Mouse (Mus musculus): ENCODE measurements around the gene 2700081O15Rik. TPM values are rescaled to one million over a fixed set of nuclear protein-coding genes. Genes with fewer than 3 reads are reported as not detected.
"Not testable (repeated sequence)": the region's sequence is repeated elsewhere in the genome, so short reads cannot be mapped to it uniquely, and the experiment has no call there.

Gene 2700081O15Rik
- polyA plus RNA-seq, 1 experiment from 2014 or later, result 11.0 TPM

DNA sequence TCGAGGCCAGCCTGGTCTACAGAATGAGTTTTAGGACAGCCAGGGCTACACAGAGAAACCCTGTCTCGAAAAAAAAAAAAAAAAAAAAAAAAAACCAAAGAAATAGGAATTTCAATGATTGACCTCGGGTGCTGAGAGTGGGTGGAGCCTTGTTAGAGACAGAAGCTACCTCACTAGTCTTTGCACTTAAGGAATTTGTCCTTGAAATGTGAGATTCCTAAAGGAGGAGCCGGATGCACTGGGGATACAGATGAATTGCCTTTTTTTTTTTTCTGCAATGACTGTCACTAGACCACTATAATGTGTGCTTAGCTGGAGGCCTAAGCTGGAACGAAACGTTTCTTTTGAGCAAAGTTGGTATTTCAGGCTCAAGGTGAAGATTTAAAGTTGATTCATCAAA lies 28.9 kb upstream of the 2700081O15Rik start:
- 87% methylated on average over 6 of the region's 6 CpGs for WGBS
- peaks cover 8% of the 10 kb centered on the region for H3K4me1 ChIP-seq (ENCODE audit: control insufficient read depth, insufficient read depth, low read length)
- H3K4me2 ChIP-seq (ENCODE audit: low read length), result no peak overlapping the region

DNA sequence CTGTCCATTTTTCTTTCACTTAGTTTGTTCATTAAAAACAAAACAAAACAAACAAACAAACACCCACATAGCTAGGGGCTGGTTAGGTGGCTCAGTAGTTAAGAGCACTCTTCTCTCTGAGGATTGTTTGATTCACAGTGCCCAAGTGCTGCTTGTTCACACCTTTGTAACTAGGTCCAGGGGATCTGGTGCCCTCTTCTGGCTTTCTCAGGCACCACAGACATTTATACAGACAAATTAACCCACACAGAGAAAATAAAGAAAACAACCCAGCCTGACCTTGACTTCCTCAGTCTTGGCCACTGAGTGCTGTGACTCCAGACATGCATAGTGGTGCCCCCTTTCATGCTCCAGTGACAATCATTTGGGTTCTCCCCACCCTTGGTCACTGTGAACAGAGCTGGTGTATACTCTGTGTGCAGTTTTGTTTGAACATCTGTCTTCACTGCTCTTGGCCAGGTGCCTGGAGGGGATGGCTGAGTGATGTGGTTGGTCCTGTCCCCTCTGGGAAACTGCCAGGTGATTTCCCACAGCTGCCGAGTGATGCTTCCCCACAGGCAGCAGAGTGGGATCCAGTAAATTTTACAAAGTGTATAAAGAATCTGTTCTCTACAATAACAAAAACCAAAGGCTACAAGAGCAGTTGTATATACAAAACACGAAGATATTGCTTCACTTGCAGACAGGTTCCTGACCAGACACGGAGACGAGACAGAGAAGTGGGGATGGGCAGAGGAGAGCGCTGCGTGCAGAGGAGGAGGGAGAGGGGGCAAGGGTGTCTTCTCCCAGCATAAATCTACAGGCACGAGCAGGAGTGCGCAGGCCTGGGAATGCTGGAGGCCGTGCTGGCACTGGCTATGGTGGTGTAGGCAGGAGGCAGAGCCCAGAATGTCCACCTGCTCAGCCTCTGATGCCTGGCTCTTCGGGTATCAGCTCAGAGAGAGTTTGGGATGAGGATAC lies 20.3 kb upstream of the 2700081O15Rik start:
- not testable (repeated sequence) for H3K9me3 ChIP-seq (replicated peaks; ENCODE audit: control insufficient read depth, low read length, poor library complexity, severe bottlenecking); H3K4me3 ChIP-seq (ENCODE audit: low read depth, low read length); H3K27me3 ChIP-seq (ENCODE audit: control insufficient read depth, insufficient read depth, low read depth, low read length); H3K4me1 ChIP-seq (ENCODE audit: control insufficient read depth, insufficient read depth, low read length); ATAC-seq; H3K27ac ChIP-seq (ENCODE audit: low read length); H3K4me2 ChIP-seq (ENCODE audit: low read length); H3K36me3 ChIP-seq (ENCODE audit: control insufficient read depth, insufficient read depth, low read length); H3K9ac ChIP-seq (ENCODE audit: low read depth, low read length)
- 73% methylated on average over 9 of the region's 10 CpGs for WGBS

More for the DNA sequence above, 28.9 kb upstream of the 2700081O15Rik start:
- Histone ChIP-seq H3K27ac (ENCODE audit: low read length) (no peak overlapping the region), H3K4me3 (ENCODE audit: low read depth, low read length) (no peak overlapping the region), H3K27me3 (ENCODE audit: control insufficient read depth, insufficient read depth, low read depth, low read length) (no peaks in the 10 kb centered on the region), H3K9me3 (replicated peaks; ENCODE audit: control insufficient read depth, low read length, poor library complexity, severe bottlenecking) (no peaks in the 10 kb centered on the region), H3K9ac (ENCODE audit: low read depth, low read length) (no peak overlapping the region), H3K36me3 (ENCODE audit: control insufficient read depth, insufficient read depth, low read length) (no peaks in the 10 kb centered on the region)
- ATAC-seq, result no peak

DNA sequence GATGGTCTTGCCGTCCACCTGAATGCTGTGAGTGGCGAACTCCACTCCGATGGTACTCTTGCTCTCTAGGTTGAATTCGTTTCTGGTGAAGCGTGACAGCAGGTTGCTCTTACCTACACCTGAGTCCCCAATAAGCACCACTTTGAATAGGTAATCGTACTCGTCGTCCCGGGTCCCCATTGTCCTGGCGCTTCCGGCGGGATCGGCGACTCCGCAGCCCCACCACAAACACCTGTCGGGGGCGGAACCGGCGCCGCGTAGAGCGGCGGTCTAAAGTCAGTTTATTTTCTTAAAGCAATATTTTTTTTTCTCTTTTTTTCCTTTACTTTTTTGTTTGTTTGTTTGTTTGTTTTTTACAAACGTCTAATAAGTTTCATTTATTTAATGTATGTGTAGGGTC lies 18.5 kb upstream of the 2700081O15Rik start:
- not testable (repeated sequence) for H3K9me3 ChIP-seq (replicated peaks; ENCODE audit: control insufficient read depth, low read length, poor library complexity, severe bottlenecking); H3K36me3 ChIP-seq (ENCODE audit: control insufficient read depth, insufficient read depth, low read length); H3K27ac ChIP-seq (ENCODE audit: low read length); H3K4me3 ChIP-seq (ENCODE audit: low read depth, low read length); ATAC-seq; H3K4me1 ChIP-seq (ENCODE audit: control insufficient read depth, insufficient read depth, low read length); H3K9ac ChIP-seq (ENCODE audit: low read depth, low read length); H3K27me3 ChIP-seq (ENCODE audit: control insufficient read depth, insufficient read depth, low read depth, low read length); H3K4me2 ChIP-seq (ENCODE audit: low read length)
- 41% methylated on average over 24 of the region's 24 CpGs for WGBS

DNA sequence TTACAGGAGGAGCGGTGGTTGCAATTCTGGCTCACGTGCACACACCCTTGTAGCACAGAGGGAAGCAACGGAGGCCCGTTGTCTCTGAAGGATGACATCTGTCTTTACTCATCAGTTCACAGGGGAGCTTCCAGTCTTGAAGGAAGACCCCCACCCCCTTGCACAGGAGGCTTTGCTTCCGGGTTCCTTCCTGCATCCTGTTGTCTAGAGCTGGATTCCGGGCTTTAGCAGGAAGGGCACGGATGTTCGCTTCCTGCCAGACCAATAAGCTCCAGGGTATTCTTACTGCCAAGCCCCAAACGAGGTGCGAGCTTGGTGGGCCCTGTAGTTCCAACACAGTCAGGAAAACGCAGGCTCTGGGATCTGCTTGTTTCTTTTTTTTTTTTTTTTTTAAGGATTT lies 16.8 kb upstream of the 2700081O15Rik start:
- Histone ChIP-seq H3K9ac (ENCODE audit: low read depth, low read length) (no peak overlapping the region), H3K9me3 (replicated peaks; ENCODE audit: control insufficient read depth, low read length, poor library complexity, severe bottlenecking) (0 out of 2 replicates have a peak, but pooled peaks cover 3% of the 10 kb centered on the region), H3K27ac (ENCODE audit: low read length) (no peak overlapping the region), H3K36me3 (ENCODE audit: control insufficient read depth, insufficient read depth, low read length) (no peaks in the 10 kb centered on the region), H3K4me3 (ENCODE audit: low read depth, low read length) (no peak overlapping the region), H3K4me2 (ENCODE audit: low read length) (no peak overlapping the region), H3K27me3 (ENCODE audit: control insufficient read depth, insufficient read depth, low read depth, low read length) (no peaks in the 10 kb centered on the region), H3K4me1 (ENCODE audit: control insufficient read depth, insufficient read depth, low read length) (no peaks in the 10 kb centered on the region)
- no peak for ATAC-seq
- WGBS, result 85% methylated on average over 11 of the region's 11 CpGs

DNA sequence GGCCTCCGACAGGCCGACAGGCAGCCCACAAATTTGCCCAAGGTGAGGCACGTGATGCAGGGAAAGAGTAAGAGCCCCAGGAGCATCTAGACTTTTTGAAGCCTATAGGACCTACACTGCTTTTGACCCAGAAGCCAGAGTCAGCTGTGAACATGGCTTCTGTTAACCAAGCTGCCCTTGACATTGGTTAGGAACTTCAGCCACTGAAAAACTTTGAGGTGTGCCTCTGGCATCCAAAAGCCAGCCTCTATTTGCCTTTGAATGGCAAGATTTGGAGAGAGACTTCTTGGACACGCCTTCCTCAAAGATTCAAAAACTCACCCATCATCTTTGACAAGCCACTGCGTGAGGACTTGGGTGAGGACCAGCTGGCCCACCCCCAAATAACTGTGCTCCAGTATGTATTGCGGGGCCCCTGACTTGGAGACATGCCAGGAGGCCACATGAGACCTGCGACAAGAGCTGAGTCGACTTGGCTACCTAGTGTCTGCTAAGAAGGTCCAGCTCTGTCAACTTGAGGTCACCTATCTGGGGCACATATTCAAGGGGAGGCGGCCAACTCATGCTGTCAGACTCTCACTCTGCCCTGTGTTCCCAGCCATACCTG lies 12.7 kb upstream of the 2700081O15Rik start:
- H3K4me2 ChIP-seq (ENCODE audit: low read length), result no peak overlapping the region
- H3K36me3 ChIP-seq (ENCODE audit: control insufficient read depth, insufficient read depth, low read length), result no peaks in the 10 kb centered on the region
- H3K4me1 ChIP-seq (ENCODE audit: control insufficient read depth, insufficient read depth, low read length), result no peaks in the 10 kb centered on the region
- H3K4me3 ChIP-seq (ENCODE audit: low read depth, low read length), result no peak overlapping the region
- no peak for ATAC-seq
- H3K9ac ChIP-seq (ENCODE audit: low read depth, low read length), result no peak overlapping the region
- no peak overlapping the region for H3K27ac ChIP-seq (ENCODE audit: low read length)
- no peaks in the 10 kb centered on the region for H3K27me3 ChIP-seq (ENCODE audit: control insufficient read depth, insufficient read depth, low read depth, low read length)
- WGBS, result 79% methylated on average over 9 of the region's 9 CpGs
- H3K9me3 ChIP-seq (replicated peaks; ENCODE audit: control insufficient read depth, low read length, poor library complexity, severe bottlenecking), result no peaks in the 10 kb centered on the region

DNA sequence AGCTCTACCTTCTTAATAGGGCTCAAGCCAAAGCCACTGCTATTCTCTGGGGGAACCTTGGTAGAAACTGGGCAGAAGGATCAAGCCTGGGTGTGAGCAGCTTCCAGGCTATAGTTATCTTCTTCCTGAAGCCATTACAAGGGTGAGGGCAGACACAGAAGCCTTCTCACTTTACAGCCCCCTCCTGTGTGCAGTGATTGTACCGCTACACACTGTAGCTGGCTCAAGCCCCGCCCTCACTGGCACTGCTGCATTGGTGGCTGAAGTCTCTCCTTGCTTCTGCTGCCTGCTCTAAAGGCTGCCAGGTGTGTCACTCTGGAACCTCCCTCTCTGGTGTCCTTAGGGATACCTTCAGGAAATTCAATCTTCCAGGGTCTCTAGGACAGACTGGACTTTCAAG lies 5.1 kb upstream of the 2700081O15Rik start:
- WGBS, result 61% methylated on average over 2 of the region's 2 CpGs
- Histone ChIP-seq H3K9me3 (replicated peaks; ENCODE audit: control insufficient read depth, low read length, poor library complexity, severe bottlenecking) (no peaks in the 10 kb centered on the region), H3K4me2 (ENCODE audit: low read length) (no peak overlapping the region), H3K4me1 (ENCODE audit: control insufficient read depth, insufficient read depth, low read length) (peaks cover 11% of the 10 kb centered on the region), H3K4me3 (ENCODE audit: low read depth, low read length) (no peak overlapping the region), H3K27ac (ENCODE audit: low read length) (no peak overlapping the region), H3K27me3 (ENCODE audit: control insufficient read depth, insufficient read depth, low read depth, low read length) (no peaks in the 10 kb centered on the region), H3K9ac (ENCODE audit: low read depth, low read length) (no peak overlapping the region), H3K36me3 (ENCODE audit: control insufficient read depth, insufficient read depth, low read length) (no peaks in the 10 kb centered on the region)
- ATAC-seq, result no peak

DNA sequence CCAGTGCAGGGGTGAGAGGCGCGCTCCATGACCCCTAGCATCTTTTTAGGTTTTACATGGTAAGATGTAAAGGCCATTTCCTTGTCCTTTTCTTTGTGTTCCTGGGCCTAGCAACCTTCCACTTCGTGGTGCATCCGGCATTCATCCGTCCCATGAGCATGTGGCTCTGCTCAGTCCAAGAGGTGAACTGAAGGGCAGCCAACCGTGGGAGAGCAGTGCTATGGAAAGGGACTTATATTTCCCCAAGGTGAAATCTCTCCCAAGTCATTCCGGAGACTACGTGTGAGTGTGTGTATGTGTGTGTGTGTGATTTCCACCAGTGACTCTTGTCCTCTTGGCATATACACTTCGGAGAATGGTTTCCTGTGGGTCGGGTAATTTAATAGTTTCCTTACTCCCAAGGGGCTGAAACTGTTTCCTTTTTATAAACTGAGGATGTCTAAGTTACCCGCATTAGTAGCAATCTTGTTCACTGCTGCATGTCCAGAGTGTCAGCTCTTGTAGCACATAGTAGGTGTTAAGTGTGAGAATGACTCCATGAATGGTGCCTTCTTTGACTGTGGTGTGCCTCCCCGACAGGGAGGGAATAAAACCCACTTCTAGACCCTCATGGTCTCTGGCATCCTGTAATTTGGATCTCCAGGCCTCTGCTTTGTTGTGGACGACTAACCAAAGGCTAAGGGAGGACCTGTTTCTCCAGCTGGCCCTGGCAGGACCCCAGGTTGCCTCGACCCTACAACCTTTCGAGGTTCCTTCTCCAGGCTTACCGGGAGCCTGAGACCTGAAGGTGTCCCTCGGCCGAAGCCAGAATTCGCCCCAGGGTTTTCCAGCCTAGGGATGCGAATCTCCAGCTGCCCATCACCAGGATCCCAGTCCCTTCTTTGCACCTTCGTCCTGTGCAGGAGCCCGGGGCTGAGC lies 1.2 kb upstream of the 2700081O15Rik start:
- Histone ChIP-seq H3K4me3 (ENCODE audit: low read depth, low read length) (peak overlapping the region; percentile 81), H3K27ac (ENCODE audit: low read length) (peak overlapping the region; percentile 100), H3K4me1 (ENCODE audit: control insufficient read depth, insufficient read depth, low read length) (peaks cover 33% of the 10 kb centered on the region), H3K27me3 (ENCODE audit: control insufficient read depth, insufficient read depth, low read depth, low read length) (no peaks in the 10 kb centered on the region), H3K9ac (ENCODE audit: low read depth, low read length) (peak overlapping the region; percentile 91), H3K4me2 (ENCODE audit: low read length) (peak overlapping the region; percentile 88), H3K36me3 (ENCODE audit: control insufficient read depth, insufficient read depth, low read length) (no peaks in the 10 kb centered on the region; the same call in 1 of the 2 replicates), H3K9me3 (replicated peaks; ENCODE audit: control insufficient read depth, low read length, poor library complexity, severe bottlenecking) (no peaks in the 10 kb centered on the region)
- ATAC-seq, result no peak
- 30% methylated on average over 22 of the region's 22 CpGs for WGBS

DNA sequence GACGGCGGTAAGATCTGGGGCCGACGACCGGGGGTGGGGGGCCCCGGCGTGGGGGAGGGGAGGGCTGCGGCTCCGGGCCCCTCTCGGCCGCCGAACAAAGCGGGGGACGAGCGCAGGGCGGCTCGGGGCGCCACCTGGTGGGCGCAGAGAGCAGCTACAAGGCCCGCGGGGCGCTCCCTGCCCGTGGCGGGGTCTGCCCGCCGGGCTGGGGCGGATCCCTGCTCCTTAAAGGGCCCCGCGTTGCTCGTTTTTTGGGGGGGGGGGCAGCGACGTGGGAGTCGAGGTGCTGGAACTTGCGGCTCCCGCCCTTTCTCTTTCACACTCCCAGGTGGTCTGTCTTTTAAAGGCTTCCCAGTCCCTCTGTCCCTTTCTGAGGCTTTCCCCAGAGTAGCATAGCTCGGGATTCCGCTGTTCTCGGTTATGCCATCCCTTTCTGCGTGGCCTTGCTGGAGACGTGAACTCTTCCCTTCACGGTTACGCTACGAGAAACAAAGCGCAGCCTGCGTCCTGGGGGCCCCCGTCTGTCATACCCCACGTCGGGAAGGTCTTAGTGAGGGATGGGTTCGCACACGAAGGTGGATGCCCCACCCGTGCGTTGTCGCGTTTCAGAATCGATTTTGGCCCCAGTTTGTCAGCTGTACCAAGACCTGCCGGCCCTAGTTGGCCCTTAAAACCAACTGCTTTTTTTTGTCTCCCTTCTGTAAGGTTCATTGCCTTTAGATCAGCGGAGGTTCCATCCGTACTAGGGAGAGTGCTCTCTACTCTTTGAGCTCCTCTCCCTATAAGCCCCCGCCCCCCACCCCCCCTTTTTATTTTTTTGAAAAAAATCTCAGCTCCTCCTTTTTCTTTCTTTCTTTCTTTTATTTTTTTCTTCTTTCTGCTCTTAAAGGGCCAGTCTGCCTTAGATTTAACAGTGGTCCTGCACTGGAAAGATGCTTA lies 755 bp downstream of the 2700081O15Rik start:
- ATAC-seq, result peak; percentile 72
- H3K4me2 ChIP-seq (ENCODE audit: low read length), result peak overlapping the region; percentile 56
- H3K27ac ChIP-seq (ENCODE audit: low read length), result peak overlapping the region; percentile 100
- peak overlapping the region; percentile 81 for H3K4me3 ChIP-seq (ENCODE audit: low read depth, low read length)
- no peaks in the 10 kb centered on the region for H3K27me3 ChIP-seq (ENCODE audit: control insufficient read depth, insufficient read depth, low read depth, low read length)
- no peaks in the 10 kb centered on the region for H3K9me3 ChIP-seq (replicated peaks; ENCODE audit: control insufficient read depth, low read length, poor library complexity, severe bottlenecking)
- peak overlapping the region; percentile 91 for H3K9ac ChIP-seq (ENCODE audit: low read depth, low read length)
- WGBS, result under 1% methylated on average over 49 of the region's 59 CpGs
- no peaks in the 10 kb centered on the region; the same call in 1 of the 2 replicates for H3K36me3 ChIP-seq (ENCODE audit: control insufficient read depth, insufficient read depth, low read length)
- H3K4me1 ChIP-seq (ENCODE audit: control insufficient read depth, insufficient read depth, low read length), result peaks cover 53% of the 10 kb centered on the region

All from midbrain, embryonic 16.5 days (tissue).